Mouse (Mus musculus) heart, postnatal 0 days (tissue): ENCODE measurements around the gene Gm11060.

Experiments
- CTCF ChIP-seq: IDR thresholded peaks from 2 replicates; pipeline ENCODE4 v1.5.1; 2016; ENCODE audit warnings: antibody characterized with exemption, control low read depth, low read depth
- EP300 ChIP-seq: IDR thresholded peaks from 2 replicates; pipeline ENCODE4 v1.6.1; 2016; ENCODE audit warnings: antibody characterized with exemption, low read depth

- no peak for TF ChIP-seq CTCF
- TF ChIP-seq EP300 = no peak
Measured at GRCm38 (mm10) chr2:105055529-105055928, 36.3 kb upstream of the Gm11060 start.
